Mouse (Mus musculus) intestine, embryonic 15.5 days (tissue): Measurements from ENCODE around the gene Hydin. TPM values are rescaled to one million over a fixed set of nuclear protein-coding genes. Genes with fewer than 3 reads are reported as not detected.
"Not testable (repeated sequence)": the region's sequence is repeated elsewhere in the genome, so short reads cannot be mapped to it uniquely, and the experiment has no call there.

ENCODE experiments used
- ATAC-seq: fragments of 200-750 bp; cut with Nextera tagmentation; 2 replicates; pipeline ENCODE4 v1.8.0; 2017; ENCODE audit warnings: moderate TSS enrichment, moderate library complexity
- H3K27ac ChIP-seq: fragments of 300-500 bp; sonication (generic); 2 replicates; pipeline ENCODE4 v1.5.1; 2015; ENCODE audit warnings: mild to moderate bottlenecking, inconsistent platforms
- H3K27me3 ChIP-seq: fragments of 300-500 bp; sonication (generic); replicated peaks from 2 replicates; pipeline ENCODE4 v1.6.1; 2015; ENCODE audit warnings: inconsistent platforms
- H3K36me3 ChIP-seq: fragments of 300-500 bp; sonication (generic); 2 replicates; pipeline ENCODE4 v1.6.1; 2015; ENCODE audit warnings: inconsistent platforms
- H3K4me1 ChIP-seq: fragments of 300-500 bp; sonication (generic); replicated peaks from 2 replicates; pipeline ENCODE4 v1.6.1; 2015; ENCODE audit warnings: inconsistent platforms
- H3K4me2 ChIP-seq: fragments of 300-500 bp; sonication (generic); replicated peaks from 2 replicates; pipeline ENCODE4 v1.6.1; 2015; ENCODE audit warnings: mild to moderate bottlenecking, inconsistent platforms
- H3K4me3 ChIP-seq: fragments of 300-500 bp; sonication (generic); replicated peaks from 2 replicates; pipeline ENCODE4 v1.5.1; 2015; ENCODE audit warnings: inconsistent platforms
- H3K9ac ChIP-seq: fragments of 300-500 bp; sonication (generic); 2 replicates; pipeline ENCODE4 v1.6.1; 2015; ENCODE audit warnings: inconsistent platforms
- H3K9me3 ChIP-seq: fragments of 300-500 bp; sonication (generic); 2 replicates; pipeline ENCODE4 v1.6.1; 2016; ENCODE audit warnings: inconsistent platforms
- WGBS: fragments of 180-500 bp; shearing (Covaris S2); methylation state at CpG from one replicate; pipeline ENCODE4 v1.1.7; 2015; 5-methylcytosine and 5-hydroxymethylcytosine counted together
- polyA plus RNA-seq: library from polyadenylated mRNA; unstranded; fragments of >200 nt; fragmentation: Nextera tagmentation; extraction: Ambion mirVana; gene quantifications from 2 replicates; pipeline ENCODE4 v1.2.1, GENCODE M21; 2015

Gene Hydin
- polyA plus RNA-seq, 1 experiment from 2014 or later: 0.03 TPM

GRCm38 (mm10) chr8:110500661-110501060 lies 233.9 kb downstream of the Hydin start:
- no peak overlapping the region for H3K4me2 ChIP-seq
- H3K9ac ChIP-seq: no peak overlapping the region
- H3K36me3 ChIP-seq: no peaks in the 10 kb centered on the region
- ATAC-seq: peak; percentile 41
- H3K4me3 ChIP-seq: no peak overlapping the region
- H3K27ac ChIP-seq: no peak overlapping the region
- H3K4me1 ChIP-seq: 0 out of 2 replicates have a peak, but pooled peaks cover 3% of the 10 kb centered on the region
- no peaks in the 10 kb centered on the region for H3K9me3 ChIP-seq
- whole genome bisulfite sequencing: 73% methylated on average over 6 of the region's 6 CpGs
- 0 out of 2 replicates have a peak, but pooled peaks cover under 1% of the 10 kb centered on the region for H3K27me3 ChIP-seq

- no peak for ATAC-seq
- 83% methylated on average over 4 of the region's 4 CpGs for WGBS
- no peaks in the 10 kb centered on the region for H3K36me3 ChIP-seq
- H3K9me3 ChIP-seq: no peaks in the 10 kb centered on the region
- 0 out of 2 replicates have a peak, but pooled peaks cover 2% of the 10 kb centered on the region for H3K27me3 ChIP-seq
- H3K4me1 ChIP-seq: 0 out of 2 replicates have a peak, but pooled peaks cover 3% of the 10 kb centered on the region
- no peak overlapping the region for H3K4me2 ChIP-seq
- no peak overlapping the region for H3K9ac ChIP-seq
- H3K4me3 ChIP-seq: no peak overlapping the region
- H3K27ac ChIP-seq: no peak overlapping the region
Measured at GRCm38 (mm10) chr8:110501330-110501729, 234.6 kb downstream of the Hydin start.

GRCm38 (mm10) chr8:110502880-110503279 lies 236.1 kb downstream of the Hydin start:
- H3K9me3 ChIP-seq: no peaks in the 10 kb centered on the region
- H3K27ac ChIP-seq: no peak overlapping the region
- H3K36me3 ChIP-seq: no peaks in the 10 kb centered on the region
- H3K4me3 ChIP-seq: no peak overlapping the region
- H3K9ac ChIP-seq: no peak overlapping the region
- peak overlapping the region; percentile 22 for H3K4me2 ChIP-seq
- ATAC-seq: 0 out of 2 replicates have a peak, but pooled peaks have one; percentile 28
- H3K4me1 ChIP-seq: 0 out of 2 replicates have a peak, but pooled peaks cover 3% of the 10 kb centered on the region
- 0 out of 2 replicates have a peak, but pooled peaks cover 2% of the 10 kb centered on the region for H3K27me3 ChIP-seq
- WGBS: 15% methylated on average over 10 of the region's 10 CpGs

- H3K9me3 ChIP-seq: no peaks in the 10 kb centered on the region
- 75% methylated on average over 3 of the region's 3 CpGs for WGBS
- H3K9ac ChIP-seq: no peak overlapping the region
- no peak overlapping the region for H3K4me2 ChIP-seq
- no peaks in the 10 kb centered on the region for H3K4me1 ChIP-seq
- no peak for ATAC-seq
- no peaks in the 10 kb centered on the region for H3K36me3 ChIP-seq
- 0 out of 2 replicates have a peak, but pooled peaks cover 2% of the 10 kb centered on the region for H3K27me3 ChIP-seq
- no peak overlapping the region for H3K27ac ChIP-seq
- no peak overlapping the region for H3K4me3 ChIP-seq
Measured at GRCm38 (mm10) chr8:110508766-110509165, 242.0 kb downstream of the Hydin start.

GRCm38 (mm10) chr8:110519790-110520189 lies 253.0 kb downstream of the Hydin start:
- WGBS: 78% methylated on average over 7 of the region's 7 CpGs
- Histone ChIP-seq H3K9ac (no peak overlapping the region), H3K27ac (no peak overlapping the region), H3K4me3 (no peak overlapping the region), H3K27me3 (no peaks in the 10 kb centered on the region), H3K4me2 (no peak overlapping the region), H3K9me3 (no peaks in the 10 kb centered on the region), H3K36me3 (no peaks in the 10 kb centered on the region), H3K4me1 (no peaks in the 10 kb centered on the region)
- no peak for ATAC-seq

- H3K27me3 ChIP-seq: no peaks in the 10 kb centered on the region
- 92% methylated on average over 12 of the region's 12 CpGs for WGBS
- no peak overlapping the region for H3K9ac ChIP-seq
- H3K4me3 ChIP-seq: no peak overlapping the region
- 0 out of 2 replicates have a peak, but pooled peaks cover 7% of the 10 kb centered on the region for H3K4me1 ChIP-seq
- H3K4me2 ChIP-seq: no peak overlapping the region
- no peak overlapping the region for H3K27ac ChIP-seq
- H3K9me3 ChIP-seq: no peaks in the 10 kb centered on the region
- no peak for ATAC-seq
- H3K36me3 ChIP-seq: no peaks in the 10 kb centered on the region
Measured at GRCm38 (mm10) chr8:110521851-110522250, 255.1 kb downstream of the Hydin start.

- 83% methylated on average over 7 of the region's 7 CpGs for WGBS
- H3K4me3 ChIP-seq, H3K4me1 ChIP-seq, H3K9ac ChIP-seq, H3K9me3 ChIP-seq, H3K36me3 ChIP-seq, H3K4me2 ChIP-seq, H3K27ac ChIP-seq, ATAC-seq, H3K27me3 ChIP-seq: not testable (repeated sequence)
Measured at GRCm38 (mm10) chr8:110522495-110522894, 255.7 kb downstream of the Hydin start.

- no peaks in the 10 kb centered on the region for H3K9me3 ChIP-seq
- 0 out of 2 replicates have a peak, but pooled peaks cover 7% of the 10 kb centered on the region for H3K4me1 ChIP-seq
- no peaks in the 10 kb centered on the region for H3K27me3 ChIP-seq
- H3K4me2 ChIP-seq: no peak overlapping the region
- H3K9ac ChIP-seq: no peak overlapping the region
- no peak overlapping the region for H3K27ac ChIP-seq
- 74% methylated on average over 15 of the region's 15 CpGs for WGBS
- no peak overlapping the region for H3K4me3 ChIP-seq
- no peaks in the 10 kb centered on the region for H3K36me3 ChIP-seq
- ATAC-seq: no peak
Measured at GRCm38 (mm10) chr8:110522985-110523384, 256.2 kb downstream of the Hydin start.

GRCm38 (mm10) chr8:110525229-110525628 lies 258.5 kb downstream of the Hydin start:
- no peak overlapping the region for H3K9ac ChIP-seq
- peak; percentile 80 for ATAC-seq
- no peak overlapping the region for H3K27ac ChIP-seq
- H3K36me3 ChIP-seq: no peaks in the 10 kb centered on the region
- H3K4me2 ChIP-seq: no peak overlapping the region
- WGBS: 37% methylated on average over 15 of the region's 15 CpGs
- no peaks in the 10 kb centered on the region for H3K9me3 ChIP-seq
- 0 out of 2 replicates have a peak, but pooled peaks cover 2% of the 10 kb centered on the region for H3K27me3 ChIP-seq
- H3K4me1 ChIP-seq: 0 out of 2 replicates have a peak, but pooled peaks cover 9% of the 10 kb centered on the region
- no peak overlapping the region for H3K4me3 ChIP-seq

GRCm38 (mm10) chr8:110530008-110530762 lies 263.4 kb downstream of the Hydin start:
- ATAC-seq: peak; percentile 78
- H3K4me1 ChIP-seq: 0 out of 2 replicates have a peak, but pooled peaks cover 8% of the 10 kb centered on the region
- no peak overlapping the region for H3K4me2 ChIP-seq
- H3K36me3 ChIP-seq: no peaks in the 10 kb centered on the region
- no peak overlapping the region for H3K27ac ChIP-seq
- WGBS: 46% methylated on average over 8 of the region's 8 CpGs
- H3K4me3 ChIP-seq: no peak overlapping the region
- H3K27me3 ChIP-seq: 0 out of 2 replicates have a peak, but pooled peaks cover 2% of the 10 kb centered on the region
- H3K9ac ChIP-seq: no peak overlapping the region
- no peaks in the 10 kb centered on the region for H3K9me3 ChIP-seq

- 79% methylated on average over 6 of the region's 6 CpGs for WGBS
- H3K36me3 ChIP-seq: no peaks in the 10 kb centered on the region
- no peak overlapping the region for H3K4me3 ChIP-seq
- no peaks in the 10 kb centered on the region for H3K27me3 ChIP-seq
- no peaks in the 10 kb centered on the region for H3K9me3 ChIP-seq
- ATAC-seq: no peak
- H3K27ac ChIP-seq: no peak overlapping the region
- no peak overlapping the region for H3K9ac ChIP-seq
- no peak overlapping the region for H3K4me2 ChIP-seq
- 0 out of 2 replicates have a peak, but pooled peaks cover 2% of the 10 kb centered on the region for H3K4me1 ChIP-seq
Measured at GRCm38 (mm10) chr8:110533781-110534180, 267.0 kb downstream of the Hydin start.

GRCm38 (mm10) chr8:110537849-110538248 lies 271.1 kb downstream of the Hydin start:
- WGBS: 71% methylated on average over 4 of the region's 4 CpGs
- H3K27me3 ChIP-seq: no peaks in the 10 kb centered on the region
- H3K9me3 ChIP-seq: no peaks in the 10 kb centered on the region
- no peak overlapping the region for H3K4me3 ChIP-seq
- H3K9ac ChIP-seq: no peak overlapping the region
- no peaks in the 10 kb centered on the region for H3K4me1 ChIP-seq
- H3K4me2 ChIP-seq: no peak overlapping the region
- no peak for ATAC-seq
- H3K36me3 ChIP-seq: no peaks in the 10 kb centered on the region
- no peak overlapping the region for H3K27ac ChIP-seq
